Mouse (Mus musculus) NIH3T3 (cell line): ENCODE data around the gene Mrps27.
A peak's percentile ranks its signal among the peaks of the same experiment; 100 is the strongest.
"Not testable (repeated sequence)": the region's sequence is repeated elsewhere in the genome, so short reads cannot be mapped to it uniquely, and the experiment has no call there.

ENCODE experiments used
- DNase-seq: peaks from one replicate; pipeline ENCODE4 v3.0.0-alpha.2; 2012; ENCODE audit warnings: low read depth

The Mrps27 gene

DNA sequence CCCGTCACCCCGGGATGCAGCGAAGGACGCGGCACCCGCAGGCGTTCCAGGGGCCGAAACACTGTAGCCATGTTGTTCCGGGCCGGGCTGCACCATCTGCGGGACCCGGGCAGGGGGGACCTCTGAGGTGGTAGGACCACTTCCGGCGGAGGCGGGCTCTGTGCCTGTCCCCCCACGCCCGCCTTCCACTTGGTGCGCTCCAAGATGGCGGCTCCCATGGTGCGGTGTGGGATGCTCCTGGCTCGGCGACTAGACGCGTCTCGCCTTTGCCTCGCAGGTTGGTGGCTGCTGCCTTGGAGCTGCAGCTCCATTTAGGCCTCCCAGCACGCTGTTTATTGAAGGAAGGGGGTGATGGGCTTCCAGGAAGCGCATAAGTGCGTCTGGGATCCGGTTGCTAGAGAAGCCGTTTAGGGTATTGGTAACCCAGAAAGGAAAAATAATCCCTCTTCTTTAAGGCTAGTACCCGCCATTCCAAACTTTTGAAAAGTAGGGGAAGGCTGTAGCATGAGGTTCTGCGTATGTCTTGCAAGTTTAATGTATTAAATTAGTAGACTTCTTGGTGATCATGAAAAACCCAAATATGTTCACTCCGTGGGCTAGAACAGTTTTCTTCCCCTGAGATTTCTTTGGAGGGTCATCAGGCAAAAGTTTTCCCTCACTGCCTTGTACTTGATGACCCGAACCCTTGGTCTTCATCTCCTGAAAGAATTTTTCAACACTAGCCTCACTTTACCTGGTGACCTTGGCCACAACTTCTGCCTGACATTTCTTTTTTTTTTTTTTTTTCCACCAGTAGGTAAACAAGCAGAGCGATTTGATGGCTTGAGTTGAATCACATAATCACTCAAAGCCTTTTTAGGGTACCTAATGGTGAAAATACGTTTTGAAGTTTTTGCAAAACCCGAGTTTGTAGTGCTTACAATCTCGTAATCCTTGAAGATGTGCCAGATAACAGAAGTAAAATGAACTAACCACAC is at the start of gene Mrps27, which contains the start of gene Ptcd2:
TSS of gene Mrps27 (plus strand) at position 188 of the 977 bp plus-strand sequence.
TSS of gene Ptcd2 (minus strand) at position 107 of the 977 bp plus-strand sequence.
- DNase-seq, result peak; percentile 95

DNA sequence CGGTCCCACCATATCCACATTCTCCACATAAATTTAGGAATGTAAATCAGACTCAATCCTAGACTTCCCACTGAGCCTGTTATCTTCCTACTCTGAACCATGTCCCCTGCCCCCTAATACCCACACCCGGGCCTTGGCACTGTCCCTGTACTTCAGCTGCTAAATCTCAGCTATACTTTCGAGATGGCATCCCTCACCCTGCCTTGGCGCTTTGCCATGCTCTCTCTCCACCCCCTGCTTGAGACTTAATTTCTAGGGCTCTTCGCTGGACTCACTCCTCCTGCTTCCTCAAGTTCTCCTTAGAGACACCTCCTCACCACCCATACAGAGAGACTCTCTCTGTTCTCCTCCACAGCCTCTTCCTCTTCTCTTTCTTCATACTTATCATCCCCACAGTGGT is 44.7 kb upstream of the Mrps27 start:
- no peak for DNase-seq

DNA sequence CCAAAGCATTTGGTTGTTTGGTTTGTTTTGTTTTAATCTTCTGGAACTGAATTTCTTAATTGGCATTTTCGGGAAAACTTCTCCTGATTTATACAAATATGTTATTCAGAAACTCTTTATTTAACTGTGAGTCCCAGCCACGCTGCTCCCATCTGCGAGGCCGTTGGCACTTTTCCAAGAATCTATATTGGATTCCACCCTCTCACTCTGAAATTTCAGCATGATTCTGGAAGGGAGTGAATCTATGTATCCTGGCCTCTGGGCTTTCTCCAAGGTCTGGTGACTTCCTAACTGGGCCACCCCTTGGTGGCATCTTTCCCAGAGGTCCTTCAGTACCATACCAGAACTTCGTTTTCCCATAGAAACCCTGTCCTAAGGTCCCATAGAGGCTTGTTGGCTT is 40.7 kb upstream of the Mrps27 start:
- DNase-seq, result peak; percentile 14

DNA sequence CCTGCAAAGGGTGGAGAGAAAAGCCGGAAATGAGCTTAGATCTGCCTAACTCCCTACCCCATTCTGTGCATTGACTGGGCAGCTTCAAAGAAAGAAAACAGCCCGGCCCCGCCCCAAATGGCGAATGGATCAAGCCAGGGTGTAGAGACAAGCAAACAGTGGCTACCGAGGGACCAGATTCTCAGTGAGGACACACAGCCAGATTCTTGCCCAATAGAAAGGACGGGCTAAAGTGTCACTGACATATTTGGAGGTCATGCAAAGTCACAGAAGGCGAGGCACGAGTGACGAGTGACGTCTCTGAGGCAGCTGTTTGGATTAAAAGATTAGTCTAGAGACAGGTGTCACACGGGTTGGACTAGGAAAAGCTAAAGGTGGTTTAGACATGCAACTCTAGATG is 40.2 kb upstream of the Mrps27 start:
- no peak for DNase-seq

DNA sequence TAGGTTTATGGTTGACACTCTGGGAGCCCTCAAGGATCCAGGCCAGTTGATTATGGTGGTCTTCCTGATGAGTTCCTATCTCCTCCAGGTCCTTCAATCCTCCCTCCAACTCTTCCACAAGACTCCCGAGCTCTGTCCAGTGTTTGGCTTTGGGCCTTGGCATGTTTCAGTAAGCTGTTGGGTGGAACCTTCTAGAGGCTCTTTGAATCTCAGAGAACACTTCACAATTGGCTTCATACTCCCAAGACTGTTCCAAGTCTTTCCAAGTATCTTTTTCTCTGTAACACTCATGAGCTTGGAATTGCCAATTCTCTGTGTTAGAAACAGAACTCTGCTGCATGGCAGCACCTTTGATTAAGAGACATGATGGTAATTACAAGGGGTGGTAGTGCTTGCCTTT is 39.4 kb upstream of the Mrps27 start:
- no peak for DNase-seq

DNA sequence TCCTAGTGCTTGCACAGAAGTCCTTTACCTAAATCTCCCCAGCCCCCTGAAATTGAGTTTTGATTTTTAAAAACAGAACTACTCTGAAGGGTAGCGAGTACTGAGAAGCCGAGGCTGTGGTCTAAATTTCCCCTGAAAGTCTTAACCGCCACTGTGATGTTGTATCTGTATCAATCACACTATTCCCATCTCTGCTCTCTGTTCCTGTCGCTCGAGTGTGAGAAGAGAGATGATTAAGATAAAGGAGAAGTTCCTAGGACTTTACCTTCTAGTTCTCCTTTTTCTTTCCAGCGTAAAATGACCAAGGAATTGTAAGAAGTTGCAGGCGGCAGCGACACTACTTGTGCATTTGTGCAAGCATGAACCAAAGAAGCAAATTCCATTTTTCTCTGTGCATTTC is 38.4 kb upstream of the Mrps27 start:
- DNase-seq, result no peak

DNA sequence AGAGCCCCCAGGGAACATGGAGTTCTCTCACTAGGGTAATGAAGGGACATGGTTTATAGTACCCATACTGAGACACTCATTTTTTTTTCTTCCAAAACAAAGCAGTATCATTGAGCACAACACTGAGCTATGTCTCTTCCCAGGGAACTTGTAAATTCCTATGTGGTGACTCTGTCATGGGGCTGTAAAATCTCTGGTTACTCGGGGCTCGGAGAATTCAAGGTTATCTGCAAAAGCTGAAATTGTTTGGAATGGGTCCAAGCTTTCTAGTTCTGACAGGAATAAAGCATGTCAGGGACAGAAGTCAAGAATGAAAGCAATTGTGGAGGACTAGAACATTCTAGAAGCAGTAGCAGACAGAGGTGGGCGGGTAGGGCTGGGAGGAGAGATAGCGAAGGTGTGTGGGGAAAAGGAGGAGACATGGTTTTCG is 36.6 kb upstream of the Mrps27 start:
- peak; percentile 73 for DNase-seq

DNA sequence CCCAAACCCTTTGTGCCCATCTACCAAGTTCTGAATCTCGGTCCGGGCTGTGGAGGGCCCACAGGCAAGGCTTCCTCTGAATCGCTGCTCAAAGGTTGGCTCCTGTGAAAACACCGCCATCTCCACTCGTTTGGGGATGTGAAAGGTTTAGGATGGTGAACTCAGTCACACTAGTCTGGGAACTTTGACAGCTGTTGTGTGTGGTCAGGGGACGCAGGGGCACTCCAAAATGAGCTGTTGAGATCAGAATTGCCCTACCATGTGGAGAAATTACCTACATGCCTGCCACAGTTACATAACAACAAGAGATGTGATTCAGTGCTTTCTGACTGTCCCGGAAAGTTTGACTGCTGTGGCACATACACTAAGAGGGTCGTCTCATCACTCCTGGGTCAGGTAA is 36.2 kb upstream of the Mrps27 start:
- DNase-seq, result no peak

DNA sequence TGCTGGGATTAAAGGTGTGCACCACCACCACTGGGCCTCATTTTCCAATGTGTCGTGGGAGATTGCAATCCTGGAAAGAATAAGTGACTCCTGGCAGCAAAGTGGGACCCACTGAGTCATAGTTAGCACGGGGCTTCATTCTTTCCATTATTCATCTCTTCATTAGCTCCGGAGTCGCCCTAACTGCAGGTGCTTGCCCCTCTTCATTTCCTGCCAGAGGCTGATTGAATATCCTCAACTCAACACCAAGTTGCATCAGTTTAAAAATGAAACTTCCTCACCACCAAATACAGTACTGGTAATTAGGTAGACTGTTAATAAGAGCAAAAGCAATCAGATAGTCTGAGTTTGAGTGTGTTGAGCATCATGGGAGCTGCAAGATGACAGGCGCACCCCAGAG is 30.5 kb upstream of the Mrps27 start:
- no peak for DNase-seq

DNA sequence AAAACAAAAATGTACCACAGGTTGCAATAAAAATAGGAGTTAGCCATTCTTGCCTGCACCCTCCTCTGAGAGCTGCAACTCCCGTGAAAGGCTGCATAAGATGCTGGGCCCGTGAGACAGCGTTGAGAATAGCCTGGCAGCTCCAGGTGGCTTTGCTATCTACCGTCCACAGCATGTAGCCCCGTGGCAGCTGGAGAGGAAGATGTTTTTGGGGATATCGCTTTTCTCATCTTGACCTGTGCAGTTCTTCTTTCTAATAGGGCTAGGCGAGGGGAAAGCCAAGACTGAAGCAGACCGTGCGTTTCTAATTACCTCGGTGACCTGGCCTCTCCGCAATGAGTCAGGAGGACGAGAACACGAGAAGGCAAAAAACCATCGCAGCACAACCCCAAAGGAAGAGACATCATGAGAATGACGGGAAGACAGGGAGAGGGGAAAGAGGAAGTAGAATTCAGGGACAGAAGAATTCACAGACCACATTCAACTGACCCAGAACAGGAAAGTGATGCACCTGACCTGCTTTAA is 29.9 kb upstream of the Mrps27 start:
- no peak for DNase-seq

DNA sequence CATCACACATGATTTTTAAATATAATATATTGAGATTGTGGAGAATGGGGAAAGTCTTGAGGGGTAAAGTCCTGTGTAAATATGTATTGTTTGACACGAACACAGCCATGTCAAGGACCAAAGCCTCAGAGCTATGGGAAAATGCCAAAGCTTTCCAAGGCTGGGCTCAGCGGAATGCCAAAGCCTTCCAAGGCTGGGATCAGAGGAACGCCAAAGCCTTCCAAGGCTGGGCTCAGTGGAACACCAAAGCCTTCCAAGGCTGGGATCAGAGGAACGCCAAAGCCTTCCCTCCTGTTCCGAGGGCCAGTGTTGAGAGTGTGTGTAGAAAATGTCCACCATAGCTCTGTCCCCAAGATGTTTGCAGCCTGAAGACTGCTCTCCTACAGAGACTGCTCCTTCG is 28.2 kb upstream of the Mrps27 start:
- DNase-seq, result no peak

DNA sequence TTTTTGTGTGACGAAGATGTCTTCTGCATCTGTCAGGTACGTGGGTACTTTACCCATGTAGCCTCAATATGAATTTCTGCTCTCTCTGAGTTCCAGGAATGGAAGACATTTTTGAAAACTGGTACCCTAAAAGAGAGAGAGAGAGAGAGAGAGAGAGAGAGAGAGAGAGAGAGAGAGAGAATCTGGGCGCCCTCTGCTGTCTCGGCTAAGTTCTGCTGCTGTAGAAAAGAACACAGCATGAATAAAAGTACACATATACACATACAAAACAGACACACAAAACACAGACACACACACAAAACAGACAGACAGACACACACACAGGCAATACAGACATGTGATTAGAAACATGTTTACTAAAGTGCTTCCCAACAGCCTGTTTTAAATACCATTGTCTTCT is 27.5 kb upstream of the Mrps27 start:
- peak; percentile 51 for DNase-seq

DNA sequence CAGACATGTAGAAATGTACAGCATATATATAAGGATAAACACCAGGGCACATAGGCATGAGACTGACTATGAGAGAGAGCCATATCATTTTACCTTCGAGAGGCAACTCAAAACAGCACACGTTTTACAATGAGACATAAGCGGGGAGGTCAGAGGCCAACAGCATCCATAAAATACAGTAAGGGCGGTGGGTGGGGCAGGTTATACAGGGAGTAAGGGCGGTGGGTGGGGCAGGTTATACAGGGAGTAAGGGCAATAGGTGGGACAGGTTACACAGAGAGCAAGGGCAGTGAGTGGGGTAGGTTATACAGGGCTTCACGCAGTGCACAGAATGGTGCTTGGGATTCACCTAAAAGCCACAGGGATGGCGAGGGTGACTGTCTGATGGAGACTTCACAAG is 24.1 kb upstream of the Mrps27 start:
- DNase-seq, result no peak

DNA sequence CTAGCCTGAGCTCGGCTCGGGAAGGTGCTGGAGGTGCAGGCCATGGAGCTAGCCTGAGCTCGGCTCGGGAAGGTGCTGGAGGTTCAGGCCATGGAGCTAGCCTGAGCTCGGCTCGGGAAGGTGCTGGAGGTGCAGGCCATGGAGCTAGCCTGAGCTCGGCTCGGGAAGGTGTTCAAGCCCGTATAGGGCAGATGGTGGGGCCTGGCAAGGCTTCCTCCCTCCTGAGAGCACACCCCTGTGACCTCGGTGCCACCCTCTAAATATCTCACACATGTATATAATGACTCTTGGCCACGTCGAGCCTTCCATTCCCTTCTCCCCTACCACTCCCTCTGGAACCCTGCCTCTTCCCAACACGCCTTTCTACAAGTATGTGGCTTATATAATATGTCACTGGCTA is 21.7 kb upstream of the Mrps27 start:
- DNase-seq, result not testable (repeated sequence)

DNA sequence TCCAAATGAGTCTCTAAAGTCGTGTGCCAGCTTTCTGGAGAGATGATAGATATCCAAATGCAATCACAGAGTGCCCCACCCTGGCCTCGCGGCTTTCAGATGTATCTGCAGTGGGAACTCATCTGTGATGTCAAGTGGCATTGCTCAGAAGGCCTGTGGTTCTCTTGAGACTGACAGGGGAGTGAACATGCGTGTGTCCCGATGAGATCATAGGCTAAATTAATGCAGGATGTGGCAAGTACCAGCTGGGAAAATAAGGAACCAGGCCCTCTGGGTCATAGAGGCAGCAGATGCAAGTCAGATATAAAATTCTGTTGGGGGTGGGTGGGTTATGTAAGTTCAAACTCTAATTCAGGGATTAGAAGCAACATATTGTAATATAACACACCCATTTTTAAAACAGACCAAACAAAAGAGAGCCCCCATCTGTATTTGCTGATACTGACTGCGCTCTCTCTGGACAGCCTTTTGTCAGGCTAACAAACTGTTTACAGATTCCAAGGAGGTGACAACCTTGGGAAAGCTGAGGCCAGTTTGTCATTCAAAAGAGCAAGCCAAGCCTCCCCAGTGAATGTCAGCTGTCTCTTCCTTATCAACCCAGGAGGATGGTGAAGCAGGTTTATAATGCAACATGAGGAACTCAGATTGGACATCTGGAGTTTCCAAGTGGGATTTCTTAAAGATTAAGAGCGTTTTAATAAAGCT is 20.8 kb upstream of the Mrps27 start:
- DNase-seq, result peak; percentile 45

DNA sequence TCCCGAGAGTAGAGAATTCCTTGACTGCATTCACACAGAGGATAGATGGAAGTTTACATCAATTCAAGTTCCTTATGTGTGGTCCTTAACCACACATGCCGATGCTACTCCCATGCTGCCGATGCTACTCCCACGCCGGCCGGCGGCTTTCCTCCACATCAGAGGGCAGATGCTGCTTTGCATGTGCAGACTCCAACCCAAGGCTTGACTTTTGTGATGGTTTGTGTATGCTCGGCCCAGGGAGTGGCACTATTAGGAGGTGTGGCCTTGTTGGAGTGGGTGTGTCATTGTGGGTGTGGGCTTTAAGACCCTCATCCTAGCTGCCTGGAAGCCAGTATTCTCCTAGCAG is 20.3 kb upstream of the Mrps27 start:
- DNase-seq, result not testable (repeated sequence)

DNA sequence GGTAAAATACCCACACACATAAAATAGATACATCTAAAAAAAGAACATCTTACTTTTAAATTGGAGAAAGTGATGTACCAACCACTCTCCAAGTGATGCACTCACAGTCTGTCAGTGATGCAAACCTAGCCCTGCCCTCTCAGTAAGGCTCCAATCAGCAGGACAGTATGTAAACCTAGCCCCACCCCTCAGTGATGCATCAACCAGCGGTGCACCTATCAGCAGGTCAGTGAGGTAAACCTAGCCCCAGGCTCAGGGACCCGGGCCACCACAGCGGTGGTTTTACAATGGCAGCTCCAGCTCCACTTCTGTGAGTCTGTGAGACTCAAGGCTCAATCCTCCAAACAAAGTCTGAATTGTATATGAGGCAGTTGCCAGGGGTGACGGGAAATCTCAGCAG is 13.3 kb upstream of the Mrps27 start:
- no peak for DNase-seq

DNA sequence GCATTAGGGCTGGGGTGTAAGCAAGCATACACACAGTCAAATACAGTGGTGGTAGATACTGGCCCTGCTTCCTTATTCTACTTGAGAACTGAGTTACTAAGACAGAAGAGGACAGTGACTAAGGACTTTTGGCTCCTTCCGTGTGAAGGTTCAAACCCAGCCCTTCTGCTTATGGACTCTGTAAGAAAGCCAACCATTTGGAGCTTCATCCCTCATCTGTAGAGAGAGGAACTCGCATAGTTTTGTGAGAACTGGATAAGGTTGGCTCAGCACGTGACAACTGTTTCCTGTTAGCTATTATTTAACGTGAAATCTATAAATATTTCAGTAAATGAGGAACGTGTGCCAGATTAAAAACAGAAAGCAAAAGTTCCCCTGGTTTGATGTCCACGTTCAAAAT is 7.1 kb upstream of the Mrps27 start:
- no peak for DNase-seq

DNA sequence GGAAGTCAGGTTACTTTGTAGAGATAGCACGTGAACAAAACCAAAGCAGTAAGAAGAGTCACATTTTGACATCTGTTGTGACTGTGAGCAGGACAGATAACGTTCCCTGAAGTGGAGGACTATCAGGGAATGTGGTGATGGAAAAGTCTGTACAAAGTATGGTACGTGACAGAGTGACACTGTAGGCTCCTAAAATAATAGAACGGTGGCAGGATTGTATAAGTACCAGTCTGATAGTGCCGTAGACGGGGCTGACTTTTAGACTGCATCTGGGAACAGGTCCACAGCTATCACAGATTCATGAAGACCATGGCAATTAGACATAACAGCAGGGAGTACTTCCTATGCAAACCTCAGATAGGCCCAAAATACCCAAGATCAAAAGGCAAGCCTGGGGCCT is 3.1 kb upstream of the Mrps27 start:
- DNase-seq, result no peak

DNA sequence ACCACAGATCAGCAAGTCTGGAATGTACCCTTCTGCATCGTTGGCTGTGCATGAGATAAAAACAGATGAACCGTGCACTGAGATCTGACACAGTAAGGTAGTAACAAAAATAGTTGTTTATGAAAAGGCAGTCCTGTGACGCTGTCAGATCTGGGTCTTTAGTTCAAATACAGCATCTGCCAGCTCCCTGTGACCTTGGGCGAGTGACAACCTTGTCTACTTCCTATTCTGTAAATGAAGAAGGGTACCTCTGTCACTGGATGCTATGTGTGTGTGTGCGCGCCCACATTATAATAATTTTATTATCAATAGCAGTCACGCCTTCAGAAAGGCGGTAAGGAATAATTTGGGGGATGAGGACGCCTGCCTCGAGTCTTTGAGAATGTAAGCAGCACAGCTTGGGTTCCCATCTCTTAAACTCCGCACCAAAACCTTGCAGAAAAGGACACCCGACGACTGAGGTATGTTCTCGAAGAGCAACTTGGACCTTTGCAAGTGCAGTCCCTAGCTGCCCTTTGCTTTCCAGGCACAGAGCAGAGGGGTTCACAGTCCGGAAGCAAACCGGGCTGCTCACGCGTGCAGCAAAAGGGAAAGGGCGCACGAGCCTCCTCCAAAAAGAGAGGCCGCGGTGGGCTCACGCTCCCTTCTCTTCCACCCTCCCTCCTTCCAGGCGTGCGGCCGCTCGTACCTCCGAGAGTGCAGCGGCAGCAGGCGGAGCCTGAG is 549 bp upstream of the Mrps27 start:
- no peak for DNase-seq

DNA sequence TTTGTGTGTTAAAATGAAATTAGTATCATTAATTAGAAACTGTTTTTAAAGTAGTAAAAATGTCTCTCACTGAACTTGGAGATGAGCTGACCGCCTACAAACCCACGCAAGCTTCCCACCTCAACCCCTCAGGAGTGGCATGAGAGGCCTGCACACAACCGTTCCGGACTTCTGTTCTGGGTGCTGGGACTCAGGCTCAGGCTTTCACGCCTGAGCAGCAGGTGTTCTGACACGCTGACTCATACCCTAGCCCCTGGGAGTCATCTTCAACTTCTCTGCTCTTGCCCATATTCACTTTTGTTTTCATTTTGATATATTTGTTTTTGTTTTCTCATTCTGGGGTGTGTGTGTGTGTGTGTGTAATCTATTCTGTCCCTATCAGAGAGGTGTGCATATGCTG is 5.4 kb downstream of the Mrps27 start:
- DNase-seq, result no peak

DNA sequence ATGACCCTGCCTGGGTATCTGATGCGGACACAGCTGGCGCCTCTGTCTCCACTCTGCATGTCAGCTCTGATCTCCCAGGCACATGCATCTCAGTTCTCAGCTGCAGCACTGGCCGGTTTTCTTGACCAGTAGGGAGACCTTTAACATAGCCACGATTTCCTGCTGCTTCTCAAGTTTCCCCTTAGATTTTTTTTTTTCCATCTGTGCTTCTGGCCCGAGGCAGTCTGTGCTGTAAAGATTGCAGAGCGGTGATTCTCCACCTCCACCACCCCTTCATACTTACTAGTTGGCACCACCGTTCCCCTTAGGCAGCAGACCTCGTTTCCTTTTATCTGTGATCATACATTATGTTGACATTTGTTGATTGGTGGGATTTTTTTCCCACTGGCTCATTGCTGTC is 6.6 kb downstream of the Mrps27 start:
- DNase-seq, result peak; percentile 77
